Mouse (Mus musculus): ENCODE results near the gene Adk. TPM values are rescaled to one million over a fixed set of nuclear protein-coding genes. Genes with fewer than 3 reads are reported as not detected.

Adk gene
- total and polyA plus RNA-seq, 3 experiments = 47.9 to 129 (median 59.0) TPM

GRCm38 (mm10) chr14:21275786-21276185 is 223.4 kb downstream of the Adk start:
- Histone ChIP-seq H3K9ac (ENCODE audit: insufficient read depth, low read depth) (no peak overlapping the region), H3K27me3 (replicated peaks) (no peaks in the 10 kb centered on the region), H3K36me3 (replicated peaks in 1 of 2; ENCODE audit: control insufficient read depth in 1 of 2, insufficient read depth in 1 of 2, low read length in 1 of 2) (no peaks in the 10 kb centered on the region), H3K79me2 (replicated peaks; ENCODE audit: control insufficient read depth, extremely low read depth, insufficient read depth, poor library complexity, severe bottlenecking) (no peaks in the 10 kb centered on the region), H3K4me1 (ENCODE audit: control insufficient read depth in 1 of 2, insufficient read depth in 2 of 2) (0 out of 4 replicates have a peak, but pooled peaks cover 0 to 2% of the 10 kb centered on the region in 2 experiments), H3K9me3 (replicated peaks; ENCODE audit: low read length) (no peaks in the 10 kb centered on the region), H3K4me2 (ENCODE audit: insufficient read depth, low read depth, poor library complexity, severe bottlenecking) (no peak overlapping the region), H3K4me3 (replicated peaks in 1 of 3; ENCODE audit: low read depth in 2 of 3, low read length in 2 of 3, poor library complexity in 1 of 3) (no peak overlapping the region), H3K27ac (ENCODE audit: insufficient read depth, low read depth) (no peak overlapping the region)
- TF ChIP-seq ETS1 (conservative IDR thresholded peaks at IDR 0.05; ENCODE audit: low read depth, low read length) (no peak), MAX (IDR thresholded peaks at IDR 0.05; ENCODE audit: low read length) (no peak), JUN (IDR thresholded peaks at IDR 0.05; ENCODE audit: insufficient read depth, low read depth, low read length) (no peak), IRF4 (IDR thresholded peaks at IDR 0.05; ENCODE audit: low read depth, low read length) (no peak), NELFE (IDR thresholded peaks at IDR 0.05; ENCODE audit: low read depth, low read length) (no peak), EP300 (IDR thresholded peaks at IDR 0.05; ENCODE audit: low read length) (no peak), PAX5 (IDR thresholded peaks at IDR 0.05; ENCODE audit: low read length) (no peak), TBP (conservative IDR thresholded peaks at IDR 0.05; ENCODE audit: low read depth, low read length) (no peak), JUND (conservative IDR thresholded peaks at IDR 0.05; ENCODE audit: low read depth, low read length) (no peak)
- no peak for DNase-seq (ENCODE audit: extremely low read depth)
- dilution Hi-C loops (cut with MboI; ENCODE audit: extremely low pct_ligation_motif_present, extremely low pct_unique_long_range_greater_than_20kb, low sequenced_read_pairs) (no loop called here), in situ Hi-C loops (cut with MboI; ENCODE audit: low pct_ligation_motif_present, low pct_unique_long_range_greater_than_20kb, low sequenced_read_pairs) (no loop called here)

- TF ChIP-seq CTCF (conservative IDR thresholded peaks at IDR 0.05 in 1 of 2, IDR thresholded peaks at IDR 0.05 in 1 of 2; ENCODE audit: low read depth in 2 of 2, low read length in 2 of 2) (no peak), TCF12 (IDR thresholded peaks at IDR 0.05; ENCODE audit: low read depth, low read length) (no peak), E2F4 (IDR thresholded peaks at IDR 0.05; ENCODE audit: insufficient replicate concordance, low read depth, low read length) (no peak), BHLHE40 (IDR thresholded peaks at IDR 0.05; ENCODE audit: low read depth, low read length) (no peak), NRF1 (IDR thresholded peaks at IDR 0.05; ENCODE audit: low read depth, low read length) (no peak), MYC (IDR thresholded peaks at IDR 0.05; ENCODE audit: low read depth, low read length) (no peak), CHD1 (IDR thresholded peaks at IDR 0.05; ENCODE audit: low read depth, low read length) (no peak), CHD2 (IDR thresholded peaks at IDR 0.05; ENCODE audit: low read length) (no peak), ZKSCAN1 (IDR thresholded peaks at IDR 0.05; ENCODE audit: borderline replicate concordance, low read depth, low read length) (no peak), ZNF384 (IDR thresholded peaks at IDR 0.05; ENCODE audit: low read depth, low read length) (no peak), ELF1 (IDR thresholded peaks at IDR 0.05; ENCODE audit: low read depth, low read length) (no peak), SMC3 (IDR thresholded peaks at IDR 0.05; ENCODE audit: low read depth, low read length) (no peak), USF2 (conservative IDR thresholded peaks at IDR 0.05; ENCODE audit: low read depth, low read length) (no peak)
- Histone ChIP-seq H3K4me2 (ENCODE audit: insufficient read depth, low read depth, poor library complexity, severe bottlenecking) (no peak overlapping the region), H3K9ac (ENCODE audit: insufficient read depth, low read depth) (no peak overlapping the region), H3K4me1 (ENCODE audit: control insufficient read depth in 1 of 2, insufficient read depth in 2 of 2) (0 out of 4 replicates have a peak, but pooled peaks cover 0 to 2% of the 10 kb centered on the region in 2 experiments), H3K36me3 (replicated peaks in 1 of 2; ENCODE audit: control insufficient read depth in 1 of 2, insufficient read depth in 1 of 2, low read length in 1 of 2) (no peaks in the 10 kb centered on the region), H3K79me2 (replicated peaks; ENCODE audit: control insufficient read depth, extremely low read depth, insufficient read depth, poor library complexity, severe bottlenecking) (no peaks in the 10 kb centered on the region), H3K27ac (ENCODE audit: insufficient read depth, low read depth) (no peak overlapping the region), H3K4me3 (replicated peaks in 1 of 3; ENCODE audit: low read depth in 2 of 3, low read length in 2 of 3, poor library complexity in 1 of 3) (no peak overlapping the region), H3K9me3 (replicated peaks; ENCODE audit: low read length) (no peaks in the 10 kb centered on the region), H3K27me3 (replicated peaks) (no peaks in the 10 kb centered on the region)
- dilution Hi-C loops (cut with MboI; ENCODE audit: extremely low pct_ligation_motif_present, extremely low pct_unique_long_range_greater_than_20kb, low sequenced_read_pairs) = no loop called here
- in situ Hi-C loops (cut with MboI; ENCODE audit: low pct_ligation_motif_present, low pct_unique_long_range_greater_than_20kb, low sequenced_read_pairs) = no loop called here
- DNase-seq (ENCODE audit: extremely low read depth) = no peak
These were observed 225.9 kb downstream of the Adk start for GRCm38 (mm10) chr14:21278290-21278689.

Data from CH12.LX (cell line).